Mouse (Mus musculus) megakaryocyte, embryonic 14.5 days (primary cell): ENCODE results near the gene Elfn1.

Experiments
- FLI1 ChIP-seq: IDR thresholded peaks from 2 replicates; pipeline ENCODE4 v1.6.1; 2012; ENCODE audit warnings: low read length, inconsistent platforms, mixed read lengths
- GATA1 ChIP-seq: IDR thresholded peaks from 3 replicates; pipeline ENCODE4 v1.6.1; 2012; ENCODE audit warnings: mixed read lengths, low read length, inconsistent platforms, borderline replicate concordance

- no peak for TF ChIP-seq GATA1
- no peak for TF ChIP-seq FLI1
Measured at GRCm38 (mm10) chr5:139933476-139933875, 25.7 kb downstream of the Elfn1 start.
